Mouse (Mus musculus) urinary bladder, postnatal 14 days (tissue): ENCODE results near the gene Sh3pxd2a.

Experiments used
- DNase-seq: peaks from one replicate; pipeline ENCODE4 v3.0.0; 2021; ENCODE audit warnings: low spot score

Gene Sh3pxd2a

GRCm38 (mm10) chr19:47374916-47375573, 89.2 kb downstream of the Sh3pxd2a start:
- no peak for DNase-seq

GRCm38 (mm10) chr19:47374440-47374839, 89.8 kb downstream of the Sh3pxd2a start:
- peak; percentile 65 for DNase-seq

- no peak for DNase-seq
Measured at GRCm38 (mm10) chr19:47372044-47372443, 92.2 kb downstream of the Sh3pxd2a start.

GRCm38 (mm10) chr19:47371521-47371920, 92.7 kb downstream of the Sh3pxd2a start:
- DNase-seq: no peak

GRCm38 (mm10) chr19:47369008-47369407, 95.2 kb downstream of the Sh3pxd2a start:
- DNase-seq: no peak

- DNase-seq: no peak
Measured at GRCm38 (mm10) chr19:47367271-47367879, 96.8 kb downstream of the Sh3pxd2a start.

- no peak for DNase-seq
Measured at GRCm38 (mm10) chr19:47366576-47366975, 97.6 kb downstream of the Sh3pxd2a start.

GRCm38 (mm10) chr19:47363086-47363668, 101.0 kb downstream of the Sh3pxd2a start:
- no peak for DNase-seq

GRCm38 (mm10) chr19:47360921-47361320, 103.3 kb downstream of the Sh3pxd2a start:
- DNase-seq: no peak

GRCm38 (mm10) chr19:47360017-47360416, 104.2 kb downstream of the Sh3pxd2a start:
- no peak for DNase-seq

GRCm38 (mm10) chr19:47359166-47359931, 104.9 kb downstream of the Sh3pxd2a start:
- DNase-seq: peak; percentile 45

- no peak for DNase-seq
Measured at GRCm38 (mm10) chr19:47357297-47357696, 106.9 kb downstream of the Sh3pxd2a start.

GRCm38 (mm10) chr19:47356188-47356857, 107.9 kb downstream of the Sh3pxd2a start:
- DNase-seq: peak; percentile 82

GRCm38 (mm10) chr19:47354456-47354855, 109.7 kb downstream of the Sh3pxd2a start:
- no peak for DNase-seq

GRCm38 (mm10) chr19:47349043-47349442, 115.2 kb downstream of the Sh3pxd2a start:
- DNase-seq: no peak

- no peak for DNase-seq
Measured at GRCm38 (mm10) chr19:47348395-47349016, 115.7 kb downstream of the Sh3pxd2a start.

- DNase-seq: no peak
Measured at GRCm38 (mm10) chr19:47347021-47347643, 117.1 kb downstream of the Sh3pxd2a start.

GRCm38 (mm10) chr19:47346606-47347005, 117.6 kb downstream of the Sh3pxd2a start:
- DNase-seq: no peak

- DNase-seq: peak; percentile 42
Measured at GRCm38 (mm10) chr19:47345851-47346568, 118.2 kb downstream of the Sh3pxd2a start.

GRCm38 (mm10) chr19:47343422-47343821, 120.8 kb downstream of the Sh3pxd2a start:
- no peak for DNase-seq
